Mouse (Mus musculus): ENCODE results near the gene Rtp2. TPM values are rescaled to one million over a fixed set of nuclear protein-coding genes. Genes with fewer than 3 reads are reported as not detected.
A peak's percentile ranks its signal among the peaks of the same experiment; 100 is the strongest.

Gene Rtp2
- not detected in 2 replicates for polyA plus RNA-seq (2014; fragmentation: Nextera tagmentation; extraction: Ambion mirVana)

- Histone ChIP-seq H3K36me3 (ENCODE audit: control insufficient read depth, insufficient read depth, low read length) (no peaks in the 10 kb centered on the region), H3K4me2 (replicated peaks; ENCODE audit: low read depth, low read length) (no peak within 1 kb of the TSS), H3K9me3 (ENCODE audit: control insufficient read depth, low read length) (no peaks in the 10 kb centered on the region), H3K27me3 (ENCODE audit: control insufficient read depth, insufficient read depth, low read length) (no peaks in the 10 kb centered on the region), H3K4me1 (replicated peaks; ENCODE audit: control insufficient read depth, insufficient read depth, low read length) (no peaks in the 10 kb centered on the region), H3K27ac (ENCODE audit: low read depth, low read length) (no peak within 1 kb of the TSS), H3K9ac (ENCODE audit: low read depth, low read length) (no peak within 1 kb of the TSS), H3K4me3 (ENCODE audit: low read depth, low read length) (no peak within 1 kb of the TSS)
- 72% methylated on average over 11 of the region's 11 CpGs for WGBS
- no peak for DNase-seq (ENCODE audit: low spot score)
- ATAC-seq (ENCODE audit: low FRiP score), result no peak
Observed at GRCm38 (mm10) chr16:23932294-23932693, at the start of gene Rtp2. Gene Rtp2, minus strand, starts transcription at chr16:23932394.

- peak; percentile 52 for DNase-seq (ENCODE audit: low spot score)
- H3K36me3 ChIP-seq (ENCODE audit: control insufficient read depth, insufficient read depth, low read length), result no peaks in the 10 kb centered on the region
- H3K4me3 ChIP-seq (ENCODE audit: low read depth, low read length), result peak overlapping the region; percentile 24
- 2% methylated on average over 31 of the region's 32 CpGs for WGBS
- no peak overlapping the region for H3K9ac ChIP-seq (ENCODE audit: low read depth, low read length)
- peak overlapping the region; percentile 52 for H3K4me2 ChIP-seq (replicated peaks; ENCODE audit: low read depth, low read length)
- H3K27me3 ChIP-seq (ENCODE audit: control insufficient read depth, insufficient read depth, low read length), result peaks cover 46% of the 10 kb centered on the region
- H3K27ac ChIP-seq (ENCODE audit: low read depth, low read length), result no peak overlapping the region
- H3K9me3 ChIP-seq (ENCODE audit: control insufficient read depth, low read length), result no peaks in the 10 kb centered on the region
- H3K4me1 ChIP-seq (replicated peaks; ENCODE audit: control insufficient read depth, insufficient read depth, low read length), result no peaks in the 10 kb centered on the region; the same call in 1 of the 2 replicates
- ATAC-seq (ENCODE audit: low FRiP score), result no peak
Observed at GRCm38 (mm10) chr16:23980991-23981720, 49.0 kb upstream of the Rtp2 start.

GRCm38 (mm10) chr16:23980201-23980870 is 48.1 kb upstream of the Rtp2 start:
- H3K36me3 ChIP-seq (ENCODE audit: control insufficient read depth, insufficient read depth, low read length), result no peaks in the 10 kb centered on the region
- 5% methylated on average over 11 of the region's 11 CpGs for WGBS
- peak overlapping the region; percentile 24; the same call in 1 of the 2 replicates for H3K4me3 ChIP-seq (ENCODE audit: low read depth, low read length)
- DNase-seq (ENCODE audit: low spot score) (peak; percentile 29), ATAC-seq (ENCODE audit: low FRiP score) (no peak)
- no peaks in the 10 kb centered on the region; the same call in 1 of the 2 replicates for H3K4me1 ChIP-seq (replicated peaks; ENCODE audit: control insufficient read depth, insufficient read depth, low read length)
- H3K9me3 ChIP-seq (ENCODE audit: control insufficient read depth, low read length), result no peaks in the 10 kb centered on the region
- H3K4me2 ChIP-seq (replicated peaks; ENCODE audit: low read depth, low read length), result no peak overlapping the region
- no peak overlapping the region for H3K9ac ChIP-seq (ENCODE audit: low read depth, low read length)
- H3K27ac ChIP-seq (ENCODE audit: low read depth, low read length), result no peak overlapping the region
- peaks cover 39% of the 10 kb centered on the region for H3K27me3 ChIP-seq (ENCODE audit: control insufficient read depth, insufficient read depth, low read length)

- Histone ChIP-seq H3K36me3 (ENCODE audit: control insufficient read depth, insufficient read depth, low read length) (no peaks in the 10 kb centered on the region), H3K4me1 (replicated peaks; ENCODE audit: control insufficient read depth, insufficient read depth, low read length) (no peaks in the 10 kb centered on the region; the same call in 1 of the 2 replicates), H3K27ac (ENCODE audit: low read depth, low read length) (no peak overlapping the region), H3K27me3 (ENCODE audit: control insufficient read depth, insufficient read depth, low read length) (peaks cover 31% of the 10 kb centered on the region), H3K4me2 (replicated peaks; ENCODE audit: low read depth, low read length) (no peak overlapping the region), H3K9ac (ENCODE audit: low read depth, low read length) (no peak overlapping the region), H3K4me3 (ENCODE audit: low read depth, low read length) (no peak overlapping the region), H3K9me3 (ENCODE audit: control insufficient read depth, low read length) (no peaks in the 10 kb centered on the region)
- no peak for DNase-seq (ENCODE audit: low spot score)
- ATAC-seq (ENCODE audit: low FRiP score), result no peak
- WGBS, result 82% methylated on average over 9 of the region's 9 CpGs
Observed at GRCm38 (mm10) chr16:23979446-23979845, 47.3 kb upstream of the Rtp2 start.

- no peak for DNase-seq (ENCODE audit: low spot score)
- Histone ChIP-seq H3K36me3 (ENCODE audit: control insufficient read depth, insufficient read depth, low read length) (no peaks in the 10 kb centered on the region), H3K9me3 (ENCODE audit: control insufficient read depth, low read length) (no peaks in the 10 kb centered on the region), H3K4me2 (replicated peaks; ENCODE audit: low read depth, low read length) (no peak overlapping the region), H3K27me3 (ENCODE audit: control insufficient read depth, insufficient read depth, low read length) (peaks cover 31% of the 10 kb centered on the region), H3K4me1 (replicated peaks; ENCODE audit: control insufficient read depth, insufficient read depth, low read length) (no peaks in the 10 kb centered on the region; the same call in 1 of the 2 replicates), H3K4me3 (ENCODE audit: low read depth, low read length) (no peak overlapping the region), H3K27ac (ENCODE audit: low read depth, low read length) (no peak overlapping the region), H3K9ac (ENCODE audit: low read depth, low read length) (no peak overlapping the region)
- 86% methylated on average over 4 of the region's 4 CpGs for WGBS
- ATAC-seq (ENCODE audit: low FRiP score), result no peak
Observed at GRCm38 (mm10) chr16:23978495-23978894, 46.3 kb upstream of the Rtp2 start.

- ATAC-seq (ENCODE audit: low FRiP score) (no peak), DNase-seq (ENCODE audit: low spot score) (no peak)
- H3K27me3 ChIP-seq (ENCODE audit: control insufficient read depth, insufficient read depth, low read length), result peaks cover 31% of the 10 kb centered on the region
- H3K4me2 ChIP-seq (replicated peaks; ENCODE audit: low read depth, low read length), result no peak overlapping the region
- no peaks in the 10 kb centered on the region; the same call in 1 of the 2 replicates for H3K4me1 ChIP-seq (replicated peaks; ENCODE audit: control insufficient read depth, insufficient read depth, low read length)
- WGBS, result 88% methylated on average over 3 of the region's 3 CpGs
- no peak overlapping the region for H3K4me3 ChIP-seq (ENCODE audit: low read depth, low read length)
- no peak overlapping the region for H3K27ac ChIP-seq (ENCODE audit: low read depth, low read length)
- H3K9me3 ChIP-seq (ENCODE audit: control insufficient read depth, low read length), result no peaks in the 10 kb centered on the region
- no peaks in the 10 kb centered on the region for H3K36me3 ChIP-seq (ENCODE audit: control insufficient read depth, insufficient read depth, low read length)
- no peak overlapping the region for H3K9ac ChIP-seq (ENCODE audit: low read depth, low read length)
Observed at GRCm38 (mm10) chr16:23977732-23978131, 45.5 kb upstream of the Rtp2 start.

GRCm38 (mm10) chr16:23976196-23976595 is 44.0 kb upstream of the Rtp2 start:
- Histone ChIP-seq H3K36me3 (ENCODE audit: control insufficient read depth, insufficient read depth, low read length) (no peaks in the 10 kb centered on the region), H3K27ac (ENCODE audit: low read depth, low read length) (no peak overlapping the region), H3K4me1 (replicated peaks; ENCODE audit: control insufficient read depth, insufficient read depth, low read length) (no peaks in the 10 kb centered on the region; the same call in 1 of the 2 replicates), H3K27me3 (ENCODE audit: control insufficient read depth, insufficient read depth, low read length) (peaks cover 22% of the 10 kb centered on the region), H3K9me3 (ENCODE audit: control insufficient read depth, low read length) (no peaks in the 10 kb centered on the region), H3K9ac (ENCODE audit: low read depth, low read length) (no peak overlapping the region), H3K4me2 (replicated peaks; ENCODE audit: low read depth, low read length) (no peak overlapping the region), H3K4me3 (ENCODE audit: low read depth, low read length) (no peak overlapping the region)
- DNase-seq (ENCODE audit: low spot score) (no peak), ATAC-seq (ENCODE audit: low FRiP score) (no peak)
- 94% methylated on average over 2 of the region's 2 CpGs for WGBS

GRCm38 (mm10) chr16:23973635-23974367 is 41.6 kb upstream of the Rtp2 start:
- H3K4me3 ChIP-seq (ENCODE audit: low read depth, low read length), result no peak overlapping the region
- H3K4me2 ChIP-seq (replicated peaks; ENCODE audit: low read depth, low read length), result no peak overlapping the region
- DNase-seq (ENCODE audit: low spot score), result no peak
- no peaks in the 10 kb centered on the region for H3K27me3 ChIP-seq (ENCODE audit: control insufficient read depth, insufficient read depth, low read length)
- 85% methylated on average over 9 of the region's 9 CpGs for WGBS
- no peak overlapping the region for H3K27ac ChIP-seq (ENCODE audit: low read depth, low read length)
- no peaks in the 10 kb centered on the region for H3K36me3 ChIP-seq (ENCODE audit: control insufficient read depth, insufficient read depth, low read length)
- no peaks in the 10 kb centered on the region for H3K9me3 ChIP-seq (ENCODE audit: control insufficient read depth, low read length)
- no peak for ATAC-seq (ENCODE audit: low FRiP score)
- no peaks in the 10 kb centered on the region for H3K4me1 ChIP-seq (replicated peaks; ENCODE audit: control insufficient read depth, insufficient read depth, low read length)
- no peak overlapping the region for H3K9ac ChIP-seq (ENCODE audit: low read depth, low read length)
